Mouse (Mus musculus) kidney, postnatal 0 days (tissue): ENCODE data around the gene Eif4a1. TPM values are rescaled to one million over a fixed set of nuclear protein-coding genes. Genes with fewer than 3 reads are reported as not detected.

ENCODE experiments used
- ATAC-seq: fragments of 200-750 bp; cut with Nextera tagmentation; replicated peaks from 2 replicates; pipeline ENCODE4 v1.8.0; 2017; ENCODE audit warnings: low read depth, moderate number of reproducible peaks, moderate TSS enrichment, moderate library complexity; ENCODE audit not compliant: low FRiP score
- DNase-seq: peaks from one replicate; pipeline ENCODE4 v3.0.0-alpha.2; 2016; ENCODE audit warnings: low spot score
- H3K27ac ChIP-seq: fragments of 300-500 bp; sonication (generic); 2 replicates; pipeline ENCODE4 v1.5.1; 2014; ENCODE audit warnings: mild to moderate bottlenecking
- H3K27me3 ChIP-seq: fragments of 300-500 bp; sonication (generic); 2 replicates; pipeline ENCODE4 v1.6.1; 2014; ENCODE audit warnings: low read length, mixed read lengths; ENCODE audit not compliant: insufficient read depth
- H3K36me3 ChIP-seq: fragments of 300-500 bp; sonication (generic); 2 replicates; pipeline ENCODE4 v1.6.1; 2014; ENCODE audit warnings: low read length, mixed read lengths; ENCODE audit not compliant: insufficient read depth
- H3K4me1 ChIP-seq: fragments of 300-500 bp; sonication (generic); replicated peaks from 2 replicates; pipeline ENCODE4 v1.6.1; 2014; ENCODE audit warnings: antibody characterized with exemption, low read length, mixed read lengths; ENCODE audit not compliant: insufficient read depth
- H3K4me2 ChIP-seq: fragments of 300-500 bp; sonication (generic); 2 replicates; pipeline ENCODE4 v1.6.1; 2014; ENCODE audit warnings: mild to moderate bottlenecking, low read length, moderate library complexity, mixed read lengths
- H3K4me3 ChIP-seq: fragments of 300-500 bp; sonication (generic); replicated peaks from 2 replicates; pipeline ENCODE4 v1.5.1; 2014; ENCODE audit warnings: low read depth, low read length
- H3K9ac ChIP-seq: fragments of 300-500 bp; sonication (generic); 2 replicates; pipeline ENCODE4 v1.6.1; 2014; ENCODE audit warnings: low read depth, low read length
- H3K9me3 ChIP-seq: fragments of 300-500 bp; sonication (generic); replicated peaks from 2 replicates; pipeline ENCODE4 v1.6.1; 2016; ENCODE audit warnings: low read length, inconsistent platforms, mixed read lengths
- CTCF ChIP-seq: IDR thresholded peaks from 2 replicates; pipeline ENCODE4 v1.5.1; 2016; ENCODE audit warnings: antibody characterized with exemption, low read depth, mild to moderate bottlenecking, moderate library complexity
- WGBS: fragments of 180-500 bp; shearing (Covaris S2); extraction: QIAGEN DNeasy Blood & Tissue Kit; methylation state at CpG from one replicate; pipeline ENCODE4 v1.1.7; 2014; 5-methylcytosine and 5-hydroxymethylcytosine counted together
- polyA plus RNA-seq: library from polyadenylated mRNA; unstranded; fragments of >200 nt; fragmentation: Nextera tagmentation; extraction: Ambion mirVana; gene quantifications from 2 replicates; pipeline ENCODE4 v1.2.1, GENCODE M21; 2015

The Eif4a1 gene
- polyA plus RNA-seq, 1 experiment from 2014 or later, result 468 TPM

DNA sequence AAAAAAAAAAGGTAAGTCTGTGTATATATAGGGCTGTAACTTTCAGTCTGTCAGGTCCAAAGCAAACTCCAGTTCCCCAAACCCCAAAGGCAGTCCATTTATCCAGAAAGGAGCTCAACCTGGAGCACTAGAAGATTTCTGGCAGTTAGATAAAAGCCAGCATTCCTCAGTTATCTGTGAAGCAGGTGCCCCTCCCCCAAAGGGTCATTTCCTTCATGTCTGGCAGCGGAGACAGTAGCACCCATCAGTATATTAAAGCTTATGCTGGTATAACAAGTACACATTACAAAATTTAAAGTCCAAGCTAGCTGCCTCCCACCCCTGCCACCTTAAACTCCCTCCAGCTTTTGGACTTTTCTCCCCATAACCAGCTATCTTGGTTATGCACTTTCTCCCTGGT, 27.4 kb upstream of the Eif4a1 start:
- no peak for DNase-seq

GRCm38 (mm10) chr11:69698574-69698973, 26.4 kb upstream of the Eif4a1 start:
- Histone ChIP-seq H3K4me3 (no peak overlapping the region), H3K36me3 (no peaks in the 10 kb centered on the region), H3K9me3 (no peaks in the 10 kb centered on the region), H3K27ac (no peak overlapping the region), H3K9ac (no peak overlapping the region), H3K27me3 (no peaks in the 10 kb centered on the region), H3K4me1 (peaks cover 9% of the 10 kb centered on the region), H3K4me2 (no peak overlapping the region)
- no peak for ATAC-seq
- TF ChIP-seq CTCF, result peak; percentile 34; the same call in 1 of the 2 replicates
- no peak for DNase-seq
- 69% methylated on average over 5 of the region's 5 CpGs for WGBS

More for the DNA sequence above, 27.4 kb upstream of the Eif4a1 start:
- Histone ChIP-seq H3K36me3 (no peaks in the 10 kb centered on the region), H3K27ac (no peak overlapping the region), H3K4me1 (peaks cover 8% of the 10 kb centered on the region), H3K9ac (no peak overlapping the region), H3K4me3 (no peak overlapping the region), H3K4me2 (no peak overlapping the region), H3K27me3 (no peaks in the 10 kb centered on the region), H3K9me3 (no peaks in the 10 kb centered on the region)
- no peak for TF ChIP-seq CTCF
- ATAC-seq, result no peak
- WGBS, result 47% methylated on average over 1 of the region's 1 CpGs

DNA sequence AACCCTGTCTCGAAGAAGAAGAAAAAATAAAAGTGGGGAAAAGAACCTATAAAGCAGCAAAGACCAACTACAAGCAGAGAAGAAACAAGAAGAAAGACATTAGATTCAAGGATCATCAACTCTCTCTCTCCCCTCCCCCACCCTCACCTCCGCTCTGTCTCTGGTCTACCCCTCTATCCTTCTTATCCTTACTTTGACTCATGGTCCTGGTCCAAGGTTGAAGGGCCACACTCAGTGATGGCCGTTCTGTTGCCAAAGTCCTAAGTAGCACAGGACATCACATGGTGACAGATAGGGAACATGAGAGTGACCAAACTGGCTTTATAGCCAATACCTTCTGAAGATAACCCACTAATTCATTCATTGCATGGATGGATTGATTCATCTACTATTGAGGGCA, 25.2 kb upstream of the Eif4a1 start:
- Histone ChIP-seq H3K9ac (no peak overlapping the region), H3K4me3 (no peak overlapping the region), H3K4me1 (peaks cover 14% of the 10 kb centered on the region), H3K4me2 (no peak overlapping the region), H3K9me3 (no peaks in the 10 kb centered on the region), H3K27me3 (no peaks in the 10 kb centered on the region), H3K36me3 (no peaks in the 10 kb centered on the region), H3K27ac (no peak overlapping the region)
- no peak for ATAC-seq
- TF ChIP-seq CTCF, result no peak
- no peak for DNase-seq
- 87% methylated on average over 3 of the region's 3 CpGs for WGBS

GRCm38 (mm10) chr11:69695361-69696181, 23.3 kb upstream of the Eif4a1 start, which contains the start of the genes Tnfsf12 and Tnfsfm13:
Tnfsf12 (minus strand) TSS chr11:69695849.
Tnfsfm13 (minus strand) TSS chr11:69696098.
- DNase-seq (peak; percentile 88), ATAC-seq (peak; percentile 69)
- 2% methylated on average over 40 of the region's 41 CpGs for WGBS
- Histone ChIP-seq H3K4me1 (peaks cover 14% of the 10 kb centered on the region), H3K9me3 (no peaks in the 10 kb centered on the region), H3K4me3 (peak within 1 kb of the TSS; percentile 63), H3K36me3 (no peaks in the 10 kb centered on the region), H3K4me2 (peak within 1 kb of the TSS; percentile 88), H3K9ac (peak within 1 kb of the TSS; percentile 88), H3K27me3 (no peaks in the 10 kb centered on the region), H3K27ac (peak within 1 kb of the TSS; percentile 88)
- TF ChIP-seq CTCF, result peak; percentile 36; the same call in 1 of the 2 replicates

DNA sequence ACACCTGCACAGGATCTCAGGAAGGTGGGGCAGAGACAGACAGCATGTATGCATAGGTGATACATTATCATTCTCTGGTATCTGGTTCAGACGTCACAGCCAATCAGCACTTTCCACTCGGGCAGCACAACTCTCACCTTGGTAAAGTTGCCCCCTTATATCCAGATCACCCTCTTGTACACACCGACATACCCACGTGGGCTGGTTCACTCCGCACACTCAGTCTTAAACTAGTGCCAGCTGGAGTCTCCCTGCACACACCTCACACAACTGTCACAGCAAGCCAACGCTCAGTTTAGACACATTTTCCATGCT, 22.8 kb upstream of the Eif4a1 start:
- ATAC-seq, result no peak
- peak overlapping the region; percentile 63 for H3K4me3 ChIP-seq
- WGBS, result 28% methylated on average over 6 of the region's 6 CpGs

DNA sequence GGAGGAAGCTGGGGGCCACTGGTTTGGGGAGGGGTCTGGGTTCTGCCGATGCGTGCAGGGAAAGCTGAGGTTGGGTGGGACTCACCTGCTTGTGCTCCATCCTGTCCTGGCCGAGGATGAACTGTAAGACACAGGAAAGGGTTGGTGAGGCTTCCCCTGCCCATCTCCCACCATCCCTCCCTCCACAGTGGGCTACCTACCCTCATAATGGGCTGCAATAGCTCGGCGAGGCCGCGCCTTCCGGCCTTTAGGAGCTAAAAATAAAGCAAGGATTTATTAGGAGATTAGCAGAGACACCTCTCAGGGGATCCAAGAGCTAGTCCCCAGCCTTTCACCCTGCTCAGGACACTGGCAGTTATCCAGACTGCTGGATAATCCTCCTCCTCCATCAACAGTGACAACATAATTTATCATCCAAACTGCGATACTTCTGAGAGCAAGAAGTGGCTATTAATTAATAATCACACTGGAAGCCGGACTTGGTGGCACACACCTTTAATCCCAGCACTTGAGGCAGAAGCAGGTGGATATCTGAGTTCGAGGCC, 21.3 kb upstream of the Eif4a1 start:
- WGBS, result 50% methylated on average over 11 of the region's 11 CpGs
- Histone ChIP-seq H3K4me2 (no peak overlapping the region), H3K4me1 (peaks cover 14% of the 10 kb centered on the region), H3K9ac (no peak overlapping the region), H3K4me3 (no peak overlapping the region), H3K36me3 (no peaks in the 10 kb centered on the region), H3K9me3 (no peaks in the 10 kb centered on the region), H3K27ac (peak overlapping the region; percentile 39; the same call in 1 of the 2 replicates), H3K27me3 (no peaks in the 10 kb centered on the region)
- no peak for TF ChIP-seq CTCF
- no peak for DNase-seq
- no peak for ATAC-seq

More for the DNA sequence above, 22.8 kb upstream of the Eif4a1 start:
- no peak for TF ChIP-seq CTCF
- Histone ChIP-seq H3K36me3 (no peaks in the 10 kb centered on the region), H3K27ac (peak overlapping the region; percentile 88), H3K4me1 (peaks cover 14% of the 10 kb centered on the region), H3K9ac (peak overlapping the region; percentile 88), H3K4me2 (peak overlapping the region; percentile 88), H3K27me3 (no peaks in the 10 kb centered on the region), H3K9me3 (no peaks in the 10 kb centered on the region)
- DNase-seq, result no peak
